Mouse (Mus musculus) lung, postnatal 36 days (tissue): ENCODE measurements at regions not wholly inside any gene's neighbourhood (a gene's known extent, or its start where the extent isn't known, plus 50 kb on each side); places are given as distances from the start of the nearest gene placed in this dataset.
"Not testable (repeated sequence)": the region's sequence is repeated elsewhere in the genome, so short reads cannot be mapped to it uniquely, and the experiment has no call there.

Experiments
- DNase-seq: peaks from one replicate; pipeline ENCODE4 v3.0.0; 2022; ENCODE audit warnings: mixed read lengths

DNA sequence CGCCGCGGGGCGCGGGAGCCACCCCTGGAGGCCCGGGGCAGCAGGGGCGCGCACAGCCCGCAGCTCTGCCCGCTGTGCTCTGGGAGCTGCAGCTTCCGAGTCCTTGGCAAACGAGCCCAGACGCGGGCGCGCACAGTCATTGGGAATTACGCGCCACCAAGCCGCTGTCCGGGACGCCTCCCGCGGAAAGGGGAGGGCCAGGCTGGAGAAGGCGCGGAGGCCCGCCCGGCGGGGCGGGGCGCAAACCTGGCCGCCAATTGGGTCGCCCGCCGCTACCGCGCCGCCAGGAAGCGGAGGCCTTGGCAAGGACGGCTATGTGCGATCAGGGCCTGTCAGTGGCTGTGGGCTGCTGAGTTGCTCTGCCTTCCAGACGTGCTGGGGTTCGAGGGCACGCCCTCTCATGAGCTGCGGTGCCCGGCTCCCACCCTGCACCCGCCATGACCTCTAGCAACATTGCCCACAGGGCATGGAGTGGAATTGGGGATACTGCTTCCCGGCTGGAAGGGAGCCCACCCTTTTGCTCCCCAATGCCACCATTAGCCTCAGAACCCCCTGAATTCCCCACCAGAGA is 739.1 kb upstream of the Ywhaq start:
- DNase-seq: peak; percentile 1

GRCm38 (mm10) chr12:22155341-22155740 is 737.9 kb upstream of the Ywhaq start:
- not testable (repeated sequence) for DNase-seq
